In the genomic region with DNA sequence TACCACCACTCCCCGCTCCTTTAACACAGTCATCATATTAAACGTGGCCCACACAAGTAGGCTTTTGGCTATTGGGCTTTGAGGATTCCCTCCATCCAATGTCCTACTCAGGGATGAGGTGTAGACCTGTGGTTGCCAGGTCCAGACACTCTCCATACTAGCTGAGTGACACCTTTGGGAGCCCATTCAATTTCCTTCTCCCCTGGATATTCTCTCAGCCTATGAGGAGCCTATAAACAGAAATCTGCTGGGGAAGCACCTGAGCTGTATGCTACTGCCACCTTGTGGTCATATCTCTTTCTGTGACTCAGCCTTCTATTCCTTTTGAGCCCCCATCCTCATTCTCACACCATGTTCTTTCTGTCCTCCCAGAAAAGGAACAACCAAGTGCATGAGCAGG, we compare ENCODE assay signal across 10 mouse cellular contexts.
DNase-seq lines count a peak whose midpoint lies in the region; ATAC-seq and TF ChIP-seq lines count a peak whose summit lies in the region.
"Had no signal": no experiment of that assay in that cellular context is flagged by ENCODE, and none has a peak within 500 bp of the region (broad histone marks: within the 10 kb centered on the region; RNA-seq: fewer than 3 reads in every experiment).

No protein-coding gene starts in this region.

- no peak overlapping the region for H3K27ac ChIP-seq in MEL (ENCODE audit: control insufficient read depth, low read depth, low read length)
- no peak overlapping the region for H3K27ac ChIP-seq in embryonic facial prominence, embryonic 14.5 days (replicated peaks; ENCODE audit: low read depth, low read length)
- H3K27ac ChIP-seq: embryonic facial prominence, embryonic 15.5 days had no signal

- no peaks in the 10 kb centered on the region for H3K27me3 ChIP-seq in MEL (ENCODE audit: control insufficient read depth in 1 of 2, insufficient read depth in 2 of 2, low read length in 2 of 2)
- no peaks in the 10 kb centered on the region for H3K27me3 ChIP-seq in embryonic facial prominence, embryonic 14.5 days (replicated peaks; ENCODE audit: control insufficient read depth, insufficient read depth, low read length)
- H3K27me3 ChIP-seq: embryonic facial prominence, embryonic 15.5 days; megakaryocyte, embryonic 14.5 days had no signal

- no peaks in the 10 kb centered on the region for H3K4me1 ChIP-seq in MEL (ENCODE audit: control insufficient read depth in 1 of 2, insufficient read depth in 2 of 2, low read length in 2 of 2)
- no peaks in the 10 kb centered on the region for H3K4me1 ChIP-seq in embryonic facial prominence, embryonic 14.5 days (ENCODE audit: control insufficient read depth, insufficient read depth, low read length)
- H3K4me1 ChIP-seq: embryonic facial prominence, embryonic 15.5 days had no signal

- DNase-seq in kidney, adult 9 months = peak; percentile 16
- DNase-seq in kidney, adult 11 months = no peak
- peak; percentile 21 for DNase-seq in MEL (ENCODE audit: low read depth, low spot score)
- DNase-seq in embryonic facial prominence, embryonic 14.5 days (ENCODE audit: low spot score) = peak; percentile 26
- no peak for DNase-seq in natural killer cell, adult 2 months (ENCODE audit: low spot score in 2 of 2)
- DNase-seq in cerebellum, postnatal 25 days = no peak
- no peak for DNase-seq in heart, postnatal 36 days

- intact Hi-C loops in heart, postnatal 36 days (cut with DNase I) = loop anchor here (5.0 to 10.0 kb wide), 2 partner anchors 106 to 243 kb away; no protein-coding TSS in a partner anchor

- H3K36me3 ChIP-seq in MEL (ENCODE audit: control insufficient read depth in 1 of 2, insufficient read depth in 2 of 2, low read length in 2 of 2) = no peaks in the 10 kb centered on the region
- no peaks in the 10 kb centered on the region for H3K36me3 ChIP-seq in embryonic facial prominence, embryonic 14.5 days (ENCODE audit: control insufficient read depth, insufficient read depth, low read length)
- H3K36me3 ChIP-seq: embryonic facial prominence, embryonic 15.5 days had no signal

- H3K79me2 ChIP-seq in MEL (ENCODE audit: control insufficient read depth, insufficient read depth, low read length, poor library complexity) = no peaks in the 10 kb centered on the region

- TF ChIP-seq POLR2A in MEL (IDR thresholded peaks at IDR 0.05; ENCODE audit: control insufficient read depth in 1 of 2, insufficient read depth in 1 of 2, low read depth in 1 of 2, low read length in 2 of 2, poor library complexity in 1 of 2) = no peak

- no peaks in the 10 kb centered on the region for H3K9me3 ChIP-seq in MEL (replicated peaks; ENCODE audit: insufficient read depth, low read length)
- H3K9me3 ChIP-seq in embryonic facial prominence, embryonic 14.5 days (ENCODE audit: control insufficient read depth, low read length) = no peaks in the 10 kb centered on the region
- H3K9me3 ChIP-seq: embryonic facial prominence, embryonic 15.5 days; megakaryocyte, embryonic 14.5 days had no signal

- H3K4me3 ChIP-seq in MEL (ENCODE audit: control insufficient read depth in 1 of 2, insufficient read depth in 1 of 2, low read depth in 2 of 2, low read length in 2 of 2) = no peak overlapping the region
- no peak overlapping the region for H3K4me3 ChIP-seq in embryonic facial prominence, embryonic 14.5 days (ENCODE audit: low read depth, low read length)
- H3K4me3 ChIP-seq: embryonic facial prominence, embryonic 15.5 days; megakaryocyte, embryonic 14.5 days had no signal

- no peak for TF ChIP-seq EP300 in MEL (IDR thresholded peaks at IDR 0.05; ENCODE audit: low read depth in 1 of 2, low read length in 2 of 2)

- H3K9ac ChIP-seq in MEL (ENCODE audit: control insufficient read depth, low read depth, low read length, poor library complexity, severe bottlenecking) = no peak overlapping the region
- H3K9ac ChIP-seq in embryonic facial prominence, embryonic 14.5 days (ENCODE audit: low read depth, low read length) = no peak overlapping the region
- H3K9ac ChIP-seq: embryonic facial prominence, embryonic 15.5 days had no signal

- WGBS in embryonic facial prominence, embryonic 14.5 days = 73% methylated on average over 2 of the region's 2 CpGs

- peak; percentile 39 to 51 (median 46) for TF ChIP-seq CTCF in MEL (IDR thresholded peaks at IDR 0.05 in 2 of 3, conservative IDR thresholded peaks at IDR 0.05 in 1 of 3; ENCODE audit: control insufficient read depth in 1 of 3, insufficient read depth in 1 of 3, low read depth in 2 of 3, low read length in 3 of 3, poor library complexity in 1 of 3, severe bottlenecking in 1 of 3)

- H3K4me2 ChIP-seq in embryonic facial prominence, embryonic 14.5 days (ENCODE audit: low read depth, low read length) = no peak overlapping the region
- H3K4me2 ChIP-seq: embryonic facial prominence, embryonic 15.5 days had no signal

- no peak for ATAC-seq in embryonic facial prominence, embryonic 14.5 days (ENCODE audit: low read depth)
- ATAC-seq in megakaryocyte, adult 5-6 weeks (ENCODE audit: poor library complexity, severe bottlenecking) = peak; percentile 60

- TF ChIP-seq RAD21 in MEL (IDR thresholded peaks at IDR 0.05; ENCODE audit: low read depth, low read length) = peak; percentile 34

TF ChIP-seq in MEL, 35 proteins besides CTCF, POLR2A, EP300 and RAD21:
- TF ChIP-seq SIN3A (IDR thresholded peaks at IDR 0.05; ENCODE audit: low read length) = no peak
- TF ChIP-seq ZNF384 (IDR thresholded peaks at IDR 0.05; ENCODE audit: low read depth, low read length) = no peak
- no peak for TF ChIP-seq POLR2AphosphoS5 (IDR thresholded peaks at IDR 0.05; ENCODE audit: borderline replicate concordance, low read depth, low read length)
- TF ChIP-seq TCF12 (IDR thresholded peaks at IDR 0.05; ENCODE audit: low read depth, low read length) = no peak
- peak; percentile 31 for TF ChIP-seq SMC3 (IDR thresholded peaks at IDR 0.05; ENCODE audit: low read depth, low read length)
- no peak for TF ChIP-seq MYB (IDR thresholded peaks at IDR 0.05; ENCODE audit: low read depth, low read length)
- no peak for TF ChIP-seq GABPA (IDR thresholded peaks at IDR 0.05; ENCODE audit: low read depth, low read length)

Comparison
In these comparisons a context has a peak if more than half of its experiments do, and no peak if none do; other contexts are left out.
1. DNase-seq: peak in kidney, adult 9 months (single experiment), MEL (single experiment) and embryonic facial prominence, embryonic 14.5 days (single experiment); none in kidney, adult 11 months (single experiment), natural killer cell, adult 2 months (0 of 2), cerebellum, postnatal 25 days (0 of 2) and heart, postnatal 36 days (0 of 2).